Mouse (Mus musculus) A20 (cell line): ENCODE measurements around the gene Slc17a5.

Source experiments
- DNase-seq: peaks from one replicate; pipeline ENCODE4 v3.0.0-alpha.2; 2011; ENCODE audit warnings: low read depth, low spot score

The Slc17a5 gene

GRCm38 (mm10) chr9:78587914-78588313 lies at the start of gene Slc17a5:
Gene Slc17a5 (minus strand): TSS chr9:78588041.
- DNase-seq, result peak; percentile 98

- DNase-seq, result no peak
Measured at GRCm38 (mm10) chr9:78633976-78634375, 46.1 kb upstream of the Slc17a5 start.

- peak; percentile 50 for DNase-seq
Measured at GRCm38 (mm10) chr9:78631755-78632434, 44.1 kb upstream of the Slc17a5 start.

- no peak for DNase-seq
Measured at GRCm38 (mm10) chr9:78629991-78630390, 42.1 kb upstream of the Slc17a5 start.

- no peak for DNase-seq
Measured at GRCm38 (mm10) chr9:78623301-78623747, 35.5 kb upstream of the Slc17a5 start.

- no peak for DNase-seq
Measured at GRCm38 (mm10) chr9:78619285-78619684, 31.4 kb upstream of the Slc17a5 start.

GRCm38 (mm10) chr9:78615401-78616021 lies 27.7 kb upstream of the Slc17a5 start, which contains the start of gene Cd109:
Gene Cd109 (plus strand): TSS chr9:78615546.
- DNase-seq, result no peak

- peak; percentile 8 for DNase-seq
Measured at GRCm38 (mm10) chr9:78614201-78614600, 26.4 kb upstream of the Slc17a5 start.

GRCm38 (mm10) chr9:78601046-78601730 lies 13.3 kb upstream of the Slc17a5 start:
- DNase-seq, result peak; percentile 38

- no peak for DNase-seq
Measured at GRCm38 (mm10) chr9:78599927-78600326, 12.1 kb upstream of the Slc17a5 start.

GRCm38 (mm10) chr9:78596834-78597233 lies 9.0 kb upstream of the Slc17a5 start:
- DNase-seq, result peak; percentile 52

GRCm38 (mm10) chr9:78595769-78596555 lies 8.1 kb upstream of the Slc17a5 start:
- no peak for DNase-seq

- no peak for DNase-seq
Measured at GRCm38 (mm10) chr9:78595257-78595656, 7.4 kb upstream of the Slc17a5 start.

- DNase-seq, result no peak
Measured at GRCm38 (mm10) chr9:78590471-78590870, 2.6 kb upstream of the Slc17a5 start.

- DNase-seq, result no peak
Measured at GRCm38 (mm10) chr9:78588411-78589033, 681 bp upstream of the Slc17a5 start.

- no peak for DNase-seq
Measured at GRCm38 (mm10) chr9:78587218-78587883, 490 bp downstream of the Slc17a5 start.

- no peak for DNase-seq
Measured at GRCm38 (mm10) chr9:78579644-78580396, 8.0 kb downstream of the Slc17a5 start.

GRCm38 (mm10) chr9:78578824-78579223 lies 9.0 kb downstream of the Slc17a5 start:
- no peak for DNase-seq

- DNase-seq, result peak; percentile 13
Measured at GRCm38 (mm10) chr9:78576466-78576865, 11.4 kb downstream of the Slc17a5 start.

GRCm38 (mm10) chr9:78569934-78570333 lies 17.9 kb downstream of the Slc17a5 start:
- DNase-seq, result no peak
